Mouse (Mus musculus) hindbrain, embryonic 13.5 days (tissue): ENCODE measurements at regions not wholly inside any gene's neighbourhood (a gene's known extent, or its start where the extent isn't known, plus 50 kb on each side); places are given as distances from the start of the nearest gene placed in this dataset.

Source experiments
- ATAC-seq: fragments of 200-750 bp; cut with Nextera tagmentation; 2 replicates; pipeline ENCODE4 v1.8.0; 2017; ENCODE audit warnings: moderate TSS enrichment; ENCODE audit not compliant: low FRiP score
- H3K27ac ChIP-seq: fragments of 300-500 bp; sonication (generic); 2 replicates; pipeline ENCODE4 v1.5.1; 2015; ENCODE audit warnings: inconsistent platforms, mild to moderate bottlenecking, moderate library complexity
- H3K27me3 ChIP-seq: fragments of 300-500 bp; sonication (generic); 2 replicates; pipeline ENCODE4 v1.6.1; 2015; ENCODE audit warnings: mild to moderate bottlenecking, inconsistent platforms
- H3K36me3 ChIP-seq: fragments of 300-500 bp; sonication (generic); 2 replicates; pipeline ENCODE4 v1.6.1; 2015; ENCODE audit warnings: mild to moderate bottlenecking, inconsistent platforms
- H3K4me1 ChIP-seq: fragments of 300-500 bp; sonication (generic); replicated peaks from 2 replicates; pipeline ENCODE4 v1.6.1; 2015; ENCODE audit warnings: inconsistent platforms
- H3K4me2 ChIP-seq: fragments of 300-500 bp; sonication (generic); 2 replicates; pipeline ENCODE4 v1.6.1; 2015; ENCODE audit warnings: inconsistent platforms, mild to moderate bottlenecking, moderate library complexity
- H3K4me3 ChIP-seq: fragments of 300-500 bp; sonication (generic); 2 replicates; pipeline ENCODE4 v1.5.1; 2015; ENCODE audit warnings: mild to moderate bottlenecking, inconsistent platforms
- H3K9ac ChIP-seq: fragments of 300-500 bp; sonication (generic); 2 replicates; pipeline ENCODE4 v1.6.1; 2015; ENCODE audit warnings: mild to moderate bottlenecking, inconsistent platforms
- H3K9me3 ChIP-seq: fragments of 300-500 bp; sonication (generic); 2 replicates; pipeline ENCODE4 v1.6.1; 2016; ENCODE audit warnings: inconsistent platforms
- WGBS: fragments of 180-500 bp; shearing (Covaris S2); methylation state at CpG from one replicate; pipeline ENCODE4 v1.1.7; 2015; 5-methylcytosine and 5-hydroxymethylcytosine counted together

- ATAC-seq: no peak
- no peak overlapping the region for H3K9ac ChIP-seq
- peaks cover 20% of the 10 kb centered on the region for H3K4me1 ChIP-seq
- H3K4me3 ChIP-seq: no peak overlapping the region
- no peak overlapping the region for H3K4me2 ChIP-seq
- H3K27me3 ChIP-seq: no peaks in the 10 kb centered on the region
- WGBS: 92% methylated on average over 5 of the region's 5 CpGs
- H3K9me3 ChIP-seq: no peaks in the 10 kb centered on the region
- no peaks in the 10 kb centered on the region for H3K36me3 ChIP-seq
- H3K27ac ChIP-seq: no peak overlapping the region
Measured at GRCm38 (mm10) chr10:95082634-95083033, 138.0 kb upstream of the Plxnc1 start.

- Histone ChIP-seq H3K36me3 (no peaks in the 10 kb centered on the region), H3K9me3 (no peaks in the 10 kb centered on the region), H3K27ac (no peak overlapping the region), H3K4me3 (no peak overlapping the region), H3K4me1 (peaks cover 19% of the 10 kb centered on the region), H3K4me2 (no peak overlapping the region), H3K27me3 (no peaks in the 10 kb centered on the region), H3K9ac (no peak overlapping the region)
- 92% methylated on average over 5 of the region's 5 CpGs for WGBS
- ATAC-seq: no peak
Measured at GRCm38 (mm10) chr10:95079979-95080378, 135.3 kb upstream of the Plxnc1 start.

- Histone ChIP-seq H3K27me3 (no peaks in the 10 kb centered on the region), H3K4me1 (peaks cover 8% of the 10 kb centered on the region)
- 91% methylated on average over 5 of the region's 5 CpGs for WGBS
Measured at GRCm38 (mm10) chr10:95076421-95076820, 131.8 kb upstream of the Plxnc1 start.

GRCm38 (mm10) chr10:95075897-95076296 lies 131.3 kb upstream of the Plxnc1 start:
- Histone ChIP-seq H3K27me3 (no peaks in the 10 kb centered on the region), H3K27ac (no peak overlapping the region), H3K4me2 (no peak overlapping the region), H3K4me3 (no peak overlapping the region), H3K36me3 (no peaks in the 10 kb centered on the region), H3K9me3 (no peaks in the 10 kb centered on the region), H3K4me1 (peaks cover 8% of the 10 kb centered on the region), H3K9ac (no peak overlapping the region)
- ATAC-seq: no peak
- 74% methylated on average over 4 of the region's 4 CpGs for WGBS

More at GRCm38 (mm10) chr10:95076421-95076820, 131.8 kb upstream of the Plxnc1 start:
- H3K4me2 ChIP-seq: no peak overlapping the region
- no peak overlapping the region for H3K4me3 ChIP-seq
- no peaks in the 10 kb centered on the region for H3K36me3 ChIP-seq
- no peak overlapping the region for H3K9ac ChIP-seq
- no peaks in the 10 kb centered on the region for H3K9me3 ChIP-seq
- ATAC-seq: no peak
- no peak overlapping the region for H3K27ac ChIP-seq

GRCm38 (mm10) chr10:95074959-95075590 lies 130.4 kb upstream of the Plxnc1 start:
- Histone ChIP-seq H3K9ac (no peak overlapping the region), H3K4me2 (no peak overlapping the region), H3K27me3 (no peaks in the 10 kb centered on the region), H3K4me1 (peaks cover 8% of the 10 kb centered on the region), H3K4me3 (no peak overlapping the region), H3K36me3 (no peaks in the 10 kb centered on the region), H3K27ac (no peak overlapping the region), H3K9me3 (no peaks in the 10 kb centered on the region)
- no peak for ATAC-seq
- 71% methylated on average over 5 of the region's 5 CpGs for WGBS

GRCm38 (mm10) chr10:95074381-95074780 lies 129.7 kb upstream of the Plxnc1 start:
- H3K4me1 ChIP-seq: peaks cover 8% of the 10 kb centered on the region
- H3K36me3 ChIP-seq: no peaks in the 10 kb centered on the region
- ATAC-seq: no peak
- no peak overlapping the region for H3K9ac ChIP-seq
- H3K27me3 ChIP-seq: no peaks in the 10 kb centered on the region
- H3K4me3 ChIP-seq: no peak overlapping the region
- 87% methylated on average over 2 of the region's 2 CpGs for WGBS
- H3K4me2 ChIP-seq: no peak overlapping the region
- H3K9me3 ChIP-seq: no peaks in the 10 kb centered on the region
- no peak overlapping the region for H3K27ac ChIP-seq

- ATAC-seq: no peak
- Histone ChIP-seq H3K27ac (no peak overlapping the region), H3K36me3 (no peaks in the 10 kb centered on the region), H3K4me2 (no peak overlapping the region), H3K9me3 (no peaks in the 10 kb centered on the region), H3K9ac (no peak overlapping the region), H3K27me3 (no peaks in the 10 kb centered on the region), H3K4me3 (no peak overlapping the region), H3K4me1 (peaks cover 4% of the 10 kb centered on the region; the same call in 1 of the 2 replicates)
- WGBS: 81% methylated on average over 10 of the region's 10 CpGs
Measured at GRCm38 (mm10) chr10:95067971-95068370, 123.3 kb upstream of the Plxnc1 start.

- WGBS: 81% methylated on average over 6 of the region's 6 CpGs
- no peak for ATAC-seq
- Histone ChIP-seq H3K4me1 (peaks cover 4% of the 10 kb centered on the region; the same call in 1 of the 2 replicates), H3K4me3 (no peak overlapping the region), H3K27ac (no peak overlapping the region), H3K9me3 (no peaks in the 10 kb centered on the region), H3K27me3 (no peaks in the 10 kb centered on the region), H3K9ac (no peak overlapping the region), H3K36me3 (no peaks in the 10 kb centered on the region), H3K4me2 (no peak overlapping the region)
Measured at GRCm38 (mm10) chr10:95066774-95067173, 122.1 kb upstream of the Plxnc1 start.

GRCm38 (mm10) chr10:95059486-95060091 lies 115.0 kb upstream of the Plxnc1 start:
- H3K4me3 ChIP-seq: no peak overlapping the region
- no peak overlapping the region for H3K9ac ChIP-seq
- no peak overlapping the region for H3K4me2 ChIP-seq
- 73% methylated on average over 7 of the region's 7 CpGs for WGBS
- H3K27ac ChIP-seq: no peak overlapping the region
- no peak for ATAC-seq
- no peaks in the 10 kb centered on the region for H3K36me3 ChIP-seq
- no peaks in the 10 kb centered on the region for H3K9me3 ChIP-seq
- peaks cover 15% of the 10 kb centered on the region for H3K4me1 ChIP-seq
- no peaks in the 10 kb centered on the region for H3K27me3 ChIP-seq

GRCm38 (mm10) chr10:95059078-95059477 lies 114.4 kb upstream of the Plxnc1 start:
- H3K9ac ChIP-seq: no peak overlapping the region
- H3K4me1 ChIP-seq: peaks cover 15% of the 10 kb centered on the region
- H3K4me3 ChIP-seq: no peak overlapping the region
- H3K36me3 ChIP-seq: no peaks in the 10 kb centered on the region
- WGBS: 88% methylated on average over 9 of the region's 9 CpGs
- no peaks in the 10 kb centered on the region for H3K27me3 ChIP-seq
- ATAC-seq: no peak
- H3K9me3 ChIP-seq: no peaks in the 10 kb centered on the region
- no peak overlapping the region for H3K4me2 ChIP-seq
- no peak overlapping the region for H3K27ac ChIP-seq

GRCm38 (mm10) chr10:95057051-95057714 lies 112.5 kb upstream of the Plxnc1 start:
- Histone ChIP-seq H3K27ac (no peak overlapping the region), H3K27me3 (no peaks in the 10 kb centered on the region), H3K4me1 (peaks cover 15% of the 10 kb centered on the region), H3K4me3 (no peak overlapping the region), H3K9me3 (no peaks in the 10 kb centered on the region), H3K4me2 (no peak overlapping the region), H3K9ac (no peak overlapping the region), H3K36me3 (no peaks in the 10 kb centered on the region)
- ATAC-seq: no peak
- 69% methylated on average over 9 of the region's 9 CpGs for WGBS

GRCm38 (mm10) chr10:95056541-95056940 lies 111.9 kb upstream of the Plxnc1 start:
- Histone ChIP-seq H3K27ac (no peak overlapping the region), H3K4me1 (peaks cover 15% of the 10 kb centered on the region), H3K9me3 (no peaks in the 10 kb centered on the region), H3K27me3 (no peaks in the 10 kb centered on the region), H3K4me2 (no peak overlapping the region), H3K4me3 (no peak overlapping the region), H3K36me3 (no peaks in the 10 kb centered on the region), H3K9ac (no peak overlapping the region)
- no peak for ATAC-seq
- WGBS: 83% methylated on average over 4 of the region's 4 CpGs

- no peak for ATAC-seq
- 91% methylated on average over 3 of the region's 3 CpGs for whole genome bisulfite sequencing
- H3K9ac ChIP-seq: no peak overlapping the region
Measured at GRCm38 (mm10) chr10:95054869-95055268, 110.2 kb upstream of the Plxnc1 start.

More at GRCm38 (mm10) chr10:95054869-95055268, 110.2 kb upstream of the Plxnc1 start:
- no peaks in the 10 kb centered on the region for H3K9me3 ChIP-seq
- peaks cover 15% of the 10 kb centered on the region for H3K4me1 ChIP-seq
- no peaks in the 10 kb centered on the region for H3K36me3 ChIP-seq
- no peak overlapping the region for H3K27ac ChIP-seq
- H3K27me3 ChIP-seq: no peaks in the 10 kb centered on the region
- no peak overlapping the region for H3K4me2 ChIP-seq
- H3K4me3 ChIP-seq: no peak overlapping the region
